Mouse (Mus musculus): ENCODE measurements around the gene Gpc5. TPM values are rescaled to one million over a fixed set of nuclear protein-coding genes. Genes with fewer than 3 reads are reported as not detected.
A peak's percentile ranks its signal among the peaks of the same experiment; 100 is the strongest.

Gpc5 gene
- polyA plus RNA-seq, 1 experiment from 2014 or later = 15.4 TPM

MicroRNA genes within 50 kb of the gene (microRNA counts, 519-probe panel; counts per million panel counts)
- microRNA mmu-miR-18a = 2,021 counts per million, percentile 29 among the panel's probes with 10 or more counts
- 3,871 counts per million, percentile 96 among the panel's probes with 10 or more counts for microRNA mmu-miR-19a
- 3,497 counts per million, percentile 91 among the panel's probes with 10 or more counts for microRNA mmu-miR-19b
- 3,998 counts per million, percentile 97 among the panel's probes with 10 or more counts for microRNA mmu-miR-20a+mmu-miR-20b
- not detected for microRNA mmu-miR-92a

Small RNAs within 50 kb of the gene (microRNA-seq; reads per million reads assigned to microRNA genes)
- gene Mir17 = 14,234 reads per million, percentile 97 among the genes with 10 or more reads in this experiment
- 3,665 reads per million, percentile 88 among the genes with 10 or more reads in this experiment for gene Mir18
- gene Mir19a = 42.3 reads per million, percentile 38 among the genes with 10 or more reads in this experiment
- 5.0 reads per million, percentile 17 among the genes with 10 or more reads in this experiment for gene Mir19b-1
- 5,409 reads per million, percentile 92 among the genes with 10 or more reads in this experiment for gene Mir20a
- gene Mir92-1 = 1,046 reads per million, percentile 77 among the genes with 10 or more reads in this experiment

Measured in hindbrain, embryonic 16.5 days (tissue).